Mouse (Mus musculus) stomach, postnatal 0 days (tissue): ENCODE data around the gene Mab21l3. TPM values are rescaled to one million over a fixed set of nuclear protein-coding genes. Genes with fewer than 3 reads are reported as not detected.
A peak's percentile ranks its signal among the peaks of the same experiment; 100 is the strongest.

Source experiments
- ATAC-seq: fragments of 200-750 bp; cut with Nextera tagmentation; 2 replicates; pipeline ENCODE4 v1.8.0; 2017; ENCODE audit not compliant: low FRiP score, low TSS enrichment
- DNase-seq: peaks from one replicate; pipeline ENCODE4 v3.0.0-alpha.2; 2016; ENCODE audit warnings: low spot score
- H3K27ac ChIP-seq: fragments of 300-500 bp; sonication (generic); replicated peaks from 2 replicates; pipeline ENCODE4 v1.5.1; 2014; ENCODE audit warnings: mild to moderate bottlenecking, control low read depth
- H3K27me3 ChIP-seq: fragments of 300-500 bp; sonication (generic); 2 replicates; pipeline ENCODE4 v1.6.1; 2014; ENCODE audit warnings: low read length; ENCODE audit not compliant: control insufficient read depth, insufficient read depth
- H3K36me3 ChIP-seq: fragments of 300-500 bp; sonication (generic); 2 replicates; pipeline ENCODE4 v1.6.1; 2014; ENCODE audit warnings: low read length, mixed read lengths; ENCODE audit not compliant: control insufficient read depth, insufficient read depth
- H3K4me1 ChIP-seq: fragments of 300-500 bp; sonication (generic); replicated peaks from 2 replicates; pipeline ENCODE4 v1.6.1; 2014; ENCODE audit warnings: antibody characterized with exemption; ENCODE audit not compliant: control insufficient read depth, insufficient read depth
- H3K4me2 ChIP-seq: fragments of 300-500 bp; sonication (generic); replicated peaks from 2 replicates; pipeline ENCODE4 v1.6.1; 2014; ENCODE audit warnings: low read depth, mild to moderate bottlenecking, control low read depth, moderate library complexity
- H3K4me3 ChIP-seq: fragments of 300-500 bp; sonication (generic); 2 replicates; pipeline ENCODE4 v1.5.1; 2014; ENCODE audit warnings: low read depth, low read length, control low read depth
- H3K9ac ChIP-seq: fragments of 300-500 bp; sonication (generic); 2 replicates; pipeline ENCODE4 v1.6.1; 2014; ENCODE audit warnings: mild to moderate bottlenecking, low read length, control low read depth, mixed read lengths
- H3K9me3 ChIP-seq: fragments of 300-500 bp; sonication (generic); 2 replicates; pipeline ENCODE4 v1.6.1; 2016; ENCODE audit warnings: low read length; ENCODE audit not compliant: control insufficient read depth
- CTCF ChIP-seq: IDR thresholded peaks from 2 replicates; pipeline ENCODE4 v1.5.1; 2016; ENCODE audit warnings: antibody characterized with exemption, low read depth, mild to moderate bottlenecking, moderate library complexity
- EP300 ChIP-seq: optimal IDR thresholded peaks from 2 replicates; pipeline ENCODE3; 2016; ENCODE audit warnings: antibody characterized with exemption
- WGBS: fragments of 180-500 bp; shearing (Covaris S2); extraction: QIAGEN DNeasy Blood & Tissue Kit; methylation state at CpG from one replicate; pipeline ENCODE4 v1.1.7; 2014; 5-methylcytosine and 5-hydroxymethylcytosine counted together
- polyA plus RNA-seq: library from polyadenylated mRNA; unstranded; fragments of >200 nt; fragmentation: Nextera tagmentation; extraction: Ambion mirVana; gene quantifications from 2 replicates; pipeline ENCODE4 v1.2.1, GENCODE M21; 2015

The Mab21l3 gene
- polyA plus RNA-seq, 1 experiment from 2014 or later: 0.67 TPM

GRCm38 (mm10) chr3:101784768-101785424 lies 63.9 kb downstream of the Mab21l3 start:
- no peak for ATAC-seq
- H3K27ac ChIP-seq: no peak overlapping the region
- no peak overlapping the region for H3K9ac ChIP-seq
- 72% methylated on average over 10 of the region's 10 CpGs for WGBS
- H3K9me3 ChIP-seq: no peaks in the 10 kb centered on the region
- no peaks in the 10 kb centered on the region for H3K27me3 ChIP-seq
- DNase-seq: no peak
- no peak for TF ChIP-seq EP300
- no peak for TF ChIP-seq CTCF
- H3K36me3 ChIP-seq: no peaks in the 10 kb centered on the region
- H3K4me1 ChIP-seq: no peaks in the 10 kb centered on the region
- H3K4me2 ChIP-seq: no peak overlapping the region
- H3K4me3 ChIP-seq: no peak overlapping the region

- H3K27ac ChIP-seq: no peak overlapping the region
- no peak overlapping the region for H3K9ac ChIP-seq
- no peak overlapping the region for H3K4me2 ChIP-seq
- H3K4me1 ChIP-seq: no peaks in the 10 kb centered on the region
- no peak overlapping the region for H3K4me3 ChIP-seq
- no peaks in the 10 kb centered on the region for H3K36me3 ChIP-seq
- no peak for ATAC-seq
- 73% methylated on average over 2 of the region's 2 CpGs for WGBS
- H3K27me3 ChIP-seq: no peaks in the 10 kb centered on the region
- DNase-seq: no peak
- H3K9me3 ChIP-seq: no peaks in the 10 kb centered on the region
- TF ChIP-seq CTCF (no peak), EP300 (no peak)
These were observed 65.0 kb downstream of the Mab21l3 start for GRCm38 (mm10) chr3:101783793-101784192.

- H3K36me3 ChIP-seq: no peaks in the 10 kb centered on the region
- DNase-seq (no peak), ATAC-seq (no peak)
- H3K4me3 ChIP-seq: no peak overlapping the region
- H3K9me3 ChIP-seq: no peaks in the 10 kb centered on the region
- 27% methylated on average over 6 of the region's 6 CpGs for WGBS
- H3K4me1 ChIP-seq: no peaks in the 10 kb centered on the region
- no peak overlapping the region for H3K4me2 ChIP-seq
- H3K27me3 ChIP-seq: no peaks in the 10 kb centered on the region
- TF ChIP-seq EP300: no peak
- TF ChIP-seq CTCF: no peak
- no peak overlapping the region for H3K27ac ChIP-seq
- H3K9ac ChIP-seq: no peak overlapping the region
These were observed 67.8 kb downstream of the Mab21l3 start for GRCm38 (mm10) chr3:101780874-101781483.

DNA sequence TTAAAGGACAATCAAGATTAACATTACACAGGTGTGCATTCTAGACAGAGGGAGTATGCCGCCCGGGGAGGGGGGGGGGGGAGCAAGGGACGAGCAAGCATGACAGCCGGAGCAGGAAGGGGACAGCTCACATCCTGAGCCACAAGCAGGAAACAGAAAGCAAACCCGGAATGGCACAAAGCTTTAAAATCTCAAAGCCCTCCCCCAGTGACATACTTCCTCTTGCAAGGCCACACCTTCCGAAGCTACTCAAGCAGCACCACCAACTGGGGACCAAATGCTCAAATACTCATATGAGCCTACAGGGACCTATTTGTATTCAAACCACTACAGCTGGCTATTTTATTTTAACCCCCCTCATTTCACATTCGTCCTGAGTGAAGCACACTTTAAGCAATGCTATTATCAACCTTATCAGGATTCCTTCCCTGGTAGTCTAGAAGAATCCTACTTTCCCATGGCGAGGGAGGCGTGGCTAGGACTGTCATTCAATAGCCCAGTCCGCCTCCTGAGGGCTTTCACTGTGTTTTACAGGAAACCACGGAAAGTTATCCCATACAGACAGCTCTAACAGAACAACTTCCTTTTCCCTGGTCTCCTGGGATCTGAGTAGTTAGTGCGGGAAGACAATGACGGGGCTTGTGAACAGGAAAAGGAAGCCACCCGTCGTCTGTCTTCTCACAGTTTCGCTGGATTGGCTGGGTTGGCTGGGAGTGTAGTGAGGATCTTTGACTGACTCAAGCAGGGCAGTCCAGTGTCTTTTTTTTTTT lies 69.7 kb downstream of the Mab21l3 start:
- no peaks in the 10 kb centered on the region for H3K36me3 ChIP-seq
- DNase-seq (no peak), ATAC-seq (0 out of 2 replicates have a peak, but pooled peaks have one; percentile 12)
- 66% methylated on average over 14 of the region's 16 CpGs for WGBS
- TF ChIP-seq EP300 (no peak), CTCF (no peak)
- H3K9me3 ChIP-seq: no peaks in the 10 kb centered on the region
- H3K4me1 ChIP-seq: no peaks in the 10 kb centered on the region
- no peak overlapping the region for H3K9ac ChIP-seq
- no peak overlapping the region for H3K27ac ChIP-seq
- H3K4me2 ChIP-seq: no peak overlapping the region
- H3K27me3 ChIP-seq: no peaks in the 10 kb centered on the region
- H3K4me3 ChIP-seq: no peak overlapping the region

DNA sequence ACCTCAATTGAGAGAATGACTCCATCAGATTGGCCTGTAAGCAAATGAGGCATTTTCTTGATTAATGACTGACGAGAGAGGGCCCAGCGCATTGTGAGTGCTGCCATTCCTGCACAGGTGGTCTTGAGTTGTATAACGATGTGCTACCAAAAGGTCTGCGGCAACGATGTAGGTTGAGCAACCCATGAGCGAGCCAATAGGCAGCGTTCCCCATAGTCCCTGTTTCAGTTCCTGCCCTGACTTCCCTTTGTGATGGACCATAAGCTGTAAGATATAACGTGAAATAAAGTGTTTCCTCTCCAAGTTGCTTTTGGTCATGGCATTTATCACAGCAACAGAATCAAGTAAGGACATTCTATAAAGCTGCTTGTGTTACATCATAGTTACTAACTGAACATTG lies 73.0 kb downstream of the Mab21l3 start:
- no peak for TF ChIP-seq CTCF
- H3K4me1 ChIP-seq: no peaks in the 10 kb centered on the region
- H3K27ac ChIP-seq: no peak overlapping the region
- no peaks in the 10 kb centered on the region for H3K9me3 ChIP-seq
- no peaks in the 10 kb centered on the region for H3K36me3 ChIP-seq
- no peak for DNase-seq
- H3K4me2 ChIP-seq: no peak overlapping the region
- ATAC-seq: no peak
- H3K9ac ChIP-seq: no peak overlapping the region
- no peaks in the 10 kb centered on the region for H3K27me3 ChIP-seq
- 82% methylated on average over 8 of the region's 8 CpGs for WGBS
- no peak overlapping the region for H3K4me3 ChIP-seq

DNA sequence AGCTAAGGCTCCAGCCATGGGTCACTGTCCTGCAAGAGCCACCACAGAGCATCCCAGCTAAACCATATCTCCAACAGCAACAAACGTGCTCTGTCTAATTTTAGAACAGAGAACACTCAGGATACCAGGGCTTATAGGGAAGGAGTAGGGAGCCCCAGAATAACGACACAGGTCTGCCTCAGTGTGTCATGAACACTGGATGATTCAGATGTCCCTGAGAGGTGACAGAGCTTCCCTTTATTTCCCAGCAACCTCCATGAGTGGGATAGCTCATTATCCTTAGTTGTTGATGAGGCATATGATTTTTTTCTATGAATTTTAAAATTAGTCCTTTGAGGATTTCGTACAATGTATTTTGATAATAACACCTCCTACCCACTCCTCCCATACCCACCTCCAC lies 78.2 kb downstream of the Mab21l3 start:
- ATAC-seq: no peak

More for the DNA sequence above, 78.2 kb downstream of the Mab21l3 start:
- Histone ChIP-seq H3K9me3 (no peaks in the 10 kb centered on the region), H3K27ac (no peak overlapping the region), H3K9ac (no peak overlapping the region), H3K4me1 (no peaks in the 10 kb centered on the region), H3K4me2 (no peak overlapping the region), H3K27me3 (no peaks in the 10 kb centered on the region), H3K4me3 (no peak overlapping the region), H3K36me3 (no peaks in the 10 kb centered on the region)
- TF ChIP-seq EP300 (no peak), CTCF (no peak)
- DNase-seq: no peak
- 73% methylated on average over 3 of the region's 3 CpGs for WGBS
